Mouse (Mus musculus) gastrocnemius, postnatal 14 days (tissue): ENCODE measurements around the gene Rnf151. TPM values are rescaled to one million over a fixed set of nuclear protein-coding genes. Genes with fewer than 3 reads are reported as not detected.
A peak's percentile ranks its signal among the peaks of the same experiment; 100 is the strongest.
"Not testable (repeated sequence)": the region's sequence is repeated elsewhere in the genome, so short reads cannot be mapped to it uniquely, and the experiment has no call there.

ENCODE experiments used
- DNase-seq: peaks from one replicate; pipeline ENCODE4 v3.0.0; 2021; ENCODE audit warnings: mixed read lengths
- intact Hi-C: fragments of 180-260 bp; cut with DNase I; formaldehyde crosslinking; loops from one replicate; pipeline ENCODE4 v1.15.1; 2025; ENCODE audit warnings: low total_unique reads
- total RNA-seq, 2 experiments: library from RNA; stranded (reverse); gene quantifications; 2 replicates each; pipeline ENCODE4 v1.2.3; 2021

Gene Rnf151
- total RNA-seq, 2 experiments from 2014 or later: not detected

DNA sequence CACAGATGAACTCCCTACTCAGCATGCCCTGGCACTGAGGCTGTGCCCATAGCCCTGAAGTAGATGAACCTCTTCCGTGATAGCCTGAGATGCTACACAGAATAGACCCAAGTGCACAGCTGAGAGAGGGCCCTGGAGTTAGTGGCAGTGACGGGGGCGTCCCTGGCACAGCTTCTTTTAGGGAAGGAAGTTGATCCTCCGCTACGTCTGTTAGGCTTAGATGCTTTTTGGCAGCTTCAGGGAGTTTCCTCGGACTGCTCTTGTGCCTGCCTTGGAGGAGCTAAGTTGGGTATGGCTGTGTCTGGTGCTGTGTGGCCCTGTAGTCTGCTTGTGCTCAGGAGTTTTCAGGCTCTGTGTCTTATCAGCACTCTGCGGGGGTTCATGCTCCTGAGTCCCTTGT, 43.6 kb downstream of the Rnf151 start:
- intact Hi-C loops: no loop called here
- DNase-seq: no peak

DNA sequence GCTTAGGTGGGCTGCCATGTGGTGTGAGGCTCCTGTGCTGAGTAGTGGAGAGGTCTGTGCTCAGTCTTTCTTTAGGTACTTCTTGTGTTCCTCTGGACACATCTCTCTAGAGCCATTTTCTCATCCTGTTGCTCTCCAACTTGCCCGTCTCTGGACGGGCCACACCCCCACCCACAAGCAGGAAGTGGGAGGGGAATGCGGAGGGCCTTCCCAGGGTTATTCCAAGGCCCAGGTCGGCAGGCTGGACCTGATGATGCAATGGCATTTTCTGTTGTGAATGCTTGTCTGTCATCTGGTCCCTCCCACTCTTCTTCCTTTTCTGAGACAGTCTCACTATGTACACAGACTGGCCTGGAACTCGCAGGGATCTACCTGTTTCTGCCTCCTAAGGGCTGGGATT, 45.7 kb downstream of the Rnf151 start:
- DNase-seq: peak; percentile 48
- intact Hi-C loops: no loop called here

DNA sequence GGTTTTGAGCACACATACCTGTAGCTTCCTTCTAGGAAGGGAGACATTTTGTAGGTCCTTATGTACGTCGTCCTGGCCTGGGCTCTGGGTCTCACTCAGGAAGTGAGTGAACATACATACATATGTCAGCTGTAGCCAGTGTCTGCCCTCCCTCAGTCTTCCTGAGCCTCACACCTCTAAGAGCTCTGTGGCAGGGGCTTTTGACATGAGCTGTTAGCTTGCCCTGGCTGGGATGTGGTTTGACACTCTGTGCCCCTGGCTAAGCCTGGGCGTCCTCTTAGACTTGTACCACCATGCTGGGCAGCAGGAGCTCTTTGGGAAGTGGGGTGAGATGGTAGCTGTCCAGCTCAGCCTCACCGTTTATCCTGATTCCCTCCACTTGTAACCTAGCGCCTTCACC, 46.5 kb downstream of the Rnf151 start:
- intact Hi-C loops: no loop called here
- no peak for DNase-seq

- DNase-seq: no peak
- intact Hi-C loops: no loop called here
Observed at GRCm38 (mm10) chr17:24670246-24670844, 47.5 kb downstream of the Rnf151 start.

- DNase-seq: peak; percentile 97
- intact Hi-C loops: no loop called here
Observed at GRCm38 (mm10) chr17:24669545-24670245, 48.2 kb downstream of the Rnf151 start, which contains the start of gene Zfp598. TSS of gene Zfp598 (plus strand) at chr17:24669687.

- intact Hi-C loops: not testable (repeated sequence)
Observed at GRCm38 (mm10) chr17:24669214-24669544, 48.7 kb downstream of the Rnf151 start.

DNA sequence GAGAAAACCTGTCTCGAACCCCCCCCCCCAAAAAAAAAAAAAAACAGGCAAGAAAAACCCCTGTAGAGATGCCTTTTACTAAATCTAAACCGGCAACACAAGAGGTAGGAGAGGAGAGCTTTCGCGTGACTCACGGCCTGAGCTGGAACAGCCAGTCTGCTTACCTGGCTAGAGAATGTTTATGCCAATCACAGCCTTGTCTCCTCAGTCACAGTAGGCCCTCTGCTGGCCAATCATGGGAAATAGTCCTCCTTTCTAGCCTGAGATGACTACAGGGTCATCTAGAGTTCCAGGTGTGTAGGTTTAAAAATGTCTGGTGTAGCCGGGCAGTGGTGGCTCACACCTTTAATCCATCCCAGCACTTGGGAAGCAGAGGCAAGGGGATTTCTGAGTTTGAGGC, 50.4 kb downstream of the Rnf151 start:
- no peak for DNase-seq
- intact Hi-C loops: no loop called here

More at GRCm38 (mm10) chr17:24669214-24669544, 48.7 kb downstream of the Rnf151 start:
- DNase-seq: not testable (repeated sequence)

DNA sequence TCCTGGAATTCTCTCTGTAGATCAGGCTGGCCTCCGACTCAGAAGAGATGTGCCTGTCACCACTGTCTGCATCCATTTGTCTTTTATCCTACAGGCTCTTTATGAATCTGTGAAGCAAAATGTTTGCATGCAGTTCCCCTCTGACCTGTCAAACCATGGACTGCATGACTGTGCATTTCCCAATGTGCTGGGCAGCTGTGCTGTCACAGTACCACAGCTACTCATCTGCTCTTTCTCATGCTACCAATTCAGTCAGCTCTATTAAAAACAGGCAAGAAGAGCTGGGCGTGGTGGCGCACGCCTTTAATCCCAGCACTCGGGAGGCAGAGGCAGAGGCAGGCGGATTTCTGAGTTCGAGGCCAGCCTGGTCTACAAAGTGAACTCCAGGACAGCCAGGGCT, 50.9 kb downstream of the Rnf151 start:
- DNase-seq, intact Hi-C loops: not testable (repeated sequence)

Other genes with a start within 250 kb of the Rnf151 start
- 10 to 100 TPM in 1 of 2 experiments, 1 to 10 TPM in 1; 8.5 to 10.2 TPM for gene E4f1, start 247.8 kb downstream of the Rnf151 start, total RNA-seq
- 10 to 100 TPM; 44.6 TPM for gene Pgp, start 247.7 kb downstream of the Rnf151 start, total RNA-seq
- under 1 TPM in 1 of 2 experiments, not detected in 1; 0.31 TPM for gene Bricd5, start 244.2 kb downstream of the Rnf151 start, total RNA-seq
- gene Mlst8, start 239.0 kb downstream of the Rnf151 start, total RNA-seq: 10 to 100 TPM; 10.7 to 11.6 TPM
- gene Caskin1, start 229.5 kb downstream of the Rnf151 start, total RNA-seq: under 1 TPM; 0.22 to 0.31 TPM
- 10 to 100 TPM; 31.9 to 33.4 TPM for gene Traf7, start 190.1 kb downstream of the Rnf151 start, total RNA-seq
- gene Rab26, start 183.9 kb downstream of the Rnf151 start, total RNA-seq: under 1 TPM; 0.21 to 0.27 TPM
- gene Pkd1, start 168.2 kb downstream of the Rnf151 start, total RNA-seq: 10 to 100 TPM; 32.0 to 36.1 TPM
- gene Tsc2, start 85.4 kb downstream of the Rnf151 start, total RNA-seq: 10 to 100 TPM; 50.6 to 53.0 TPM
- 1 to 10 TPM; 2.2 to 3.6 TPM for gene Nthl1, start 85.4 kb downstream of the Rnf151 start, total RNA-seq
- 10 to 100 TPM; 36.2 to 46.3 TPM for gene Slc9a3r2, start 67.7 kb downstream of the Rnf151 start, total RNA-seq
- not detected for gene Npw, start 59.6 kb downstream of the Rnf151 start, total RNA-seq
- 10 to 100 TPM; 13.9 to 16.3 TPM for gene Zfp598, start 48.4 kb downstream of the Rnf151 start, total RNA-seq
- not detected for gene Syngr3, start 28.1 kb downstream of the Rnf151 start, total RNA-seq
- 10 to 100 TPM; 23.0 to 25.0 TPM for gene Gfer, start 21.9 kb downstream of the Rnf151 start, total RNA-seq
- gene Noxo1, start 21.8 kb downstream of the Rnf151 start, total RNA-seq: under 1 TPM; 0.44 to 0.94 TPM
- 10 to 100 TPM; 16.3 to 19.6 TPM for gene Tbl3, start 10.4 kb downstream of the Rnf151 start, total RNA-seq
- 100 to 1,000 TPM; 643 to 719 TPM for gene Rps2, start 53 bp upstream of the Rnf151 start, total RNA-seq
- gene Ndufb10, start 6.4 kb upstream of the Rnf151 start, total RNA-seq: 100 to 1,000 TPM; 467 to 532 TPM
- gene Rpl3l, start 9.8 kb upstream of the Rnf151 start, total RNA-seq: 100 to 1,000 TPM; 781 to 864 TPM
- 100 to 1,000 TPM; 143 to 165 TPM for gene Msrb1, start 18.6 kb upstream of the Rnf151 start, total RNA-seq
- gene Hs3st6, start 34.9 kb upstream of the Rnf151 start, total RNA-seq: not detected
- gene Meiob, start 86.2 kb upstream of the Rnf151 start, total RNA-seq: not detected
- 10 to 100 TPM; 71.1 to 77.2 TPM for gene Hagh, start 122.1 kb upstream of the Rnf151 start, total RNA-seq
- gene Fahd1, start 132.3 kb upstream of the Rnf151 start, total RNA-seq: 10 to 100 TPM; 38.9 to 46.1 TPM
- gene Igfals, start 147.9 kb upstream of the Rnf151 start, total RNA-seq: 1 to 10 TPM; 2.9 TPM
- 10 to 100 TPM; 12.5 to 14.6 TPM for gene Nubp2, start 168.3 kb upstream of the Rnf151 start, total RNA-seq
- gene Spsb3, start 168.6 kb upstream of the Rnf151 start, total RNA-seq: 10 to 100 TPM; 24.4 to 29.2 TPM
- 10 to 100 TPM; 13.9 to 14.5 TPM for gene Eme2, start 177.0 kb upstream of the Rnf151 start, total RNA-seq
- gene Mrps34, start 177.1 kb upstream of the Rnf151 start, total RNA-seq: 100 to 1,000 TPM; 118 to 120 TPM
- gene Nme3, start 178.4 kb upstream of the Rnf151 start, total RNA-seq: 1 to 10 TPM; 7.6 to 9.0 TPM
- 10 to 100 TPM; 16.3 to 19.2 TPM for gene Mapk8ip3, start 218.9 kb upstream of the Rnf151 start, total RNA-seq
- 10 to 100 TPM in 1 of 2 experiments, 1 to 10 TPM in 1; 8.2 to 13.3 TPM for gene Jpt2, start 242.6 kb upstream of the Rnf151 start, total RNA-seq